In the genomic region with DNA sequence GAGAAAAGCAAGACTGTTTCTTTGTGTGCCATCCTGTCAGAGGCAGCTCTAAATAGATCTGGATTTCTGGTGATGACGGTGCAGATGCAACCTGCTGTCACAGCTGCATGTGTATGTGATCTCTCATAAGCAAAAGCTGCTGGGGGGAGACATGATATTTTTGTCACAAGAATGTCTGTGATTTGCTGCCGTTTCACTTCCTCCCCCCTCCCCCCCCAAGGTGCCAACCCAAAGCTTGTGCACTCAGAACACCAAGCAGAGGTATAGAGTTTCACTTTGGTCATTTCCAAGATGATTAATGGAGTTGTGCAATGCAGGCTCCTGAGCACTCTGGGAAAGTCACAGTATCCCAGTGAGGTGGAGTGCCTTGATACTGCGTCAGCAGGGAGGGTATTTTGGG, we compare ENCODE assay signal across 11 mouse cellular contexts.
DNase-seq lines count a peak whose midpoint lies in the region; ATAC-seq and TF ChIP-seq lines count a peak whose summit lies in the region.
"Had no signal": no experiment of that assay in that cellular context is flagged by ENCODE, and none has a peak within 500 bp of the region (broad histone marks: within the 10 kb centered on the region; RNA-seq: fewer than 3 reads in every experiment).

No protein-coding gene starts in this region.

- H3K27ac ChIP-seq in midbrain, embryonic 11.5 days (ENCODE audit: low read depth, low read length), result no peak overlapping the region
- H3K27ac ChIP-seq: embryonic facial prominence, embryonic 12.5 days; hindbrain, embryonic 15.5 days; limb, embryonic 13.5 days had no signal

- no peaks in the 10 kb centered on the region for H3K9me3 ChIP-seq in midbrain, embryonic 11.5 days (ENCODE audit: control insufficient read depth, low read length)
- H3K9me3 ChIP-seq: embryonic facial prominence, embryonic 12.5 days; hindbrain, embryonic 15.5 days; limb, embryonic 13.5 days had no signal

- H3K4me2 ChIP-seq in midbrain, embryonic 11.5 days, result no peak overlapping the region
- H3K4me2 ChIP-seq: embryonic facial prominence, embryonic 12.5 days; hindbrain, embryonic 15.5 days; limb, embryonic 13.5 days had no signal

- no peak overlapping the region for H3K9ac ChIP-seq in midbrain, embryonic 11.5 days (ENCODE audit: low read length)
- H3K9ac ChIP-seq: embryonic facial prominence, embryonic 12.5 days; hindbrain, embryonic 15.5 days; limb, embryonic 13.5 days had no signal

- no peaks in the 10 kb centered on the region for H3K27me3 ChIP-seq in midbrain, embryonic 11.5 days (ENCODE audit: control insufficient read depth, insufficient read depth, low read length)
- H3K27me3 ChIP-seq: embryonic facial prominence, embryonic 12.5 days; hindbrain, embryonic 15.5 days; limb, embryonic 13.5 days had no signal

- ATAC-seq in erythroblast, adult 5-6 weeks (replicated peaks; ENCODE audit: low FRiP score, poor library complexity, severe bottlenecking), result no peak
- no peak for ATAC-seq in midbrain, embryonic 11.5 days (ENCODE audit: low FRiP score)

- TF ChIP-seq CTCF in lung, adult 2 months (IDR thresholded peaks at IDR 0.05; ENCODE audit: insufficient read depth, low read length), result no peak

- 28% methylated on average over 3 of the region's 3 CpGs for WGBS in lung, adult 2 months
- WGBS in midbrain, embryonic 11.5 days, result 87% methylated on average over 3 of the region's 3 CpGs

- H3K36me3 ChIP-seq in midbrain, embryonic 11.5 days (ENCODE audit: control insufficient read depth, insufficient read depth, low read length), result no peaks in the 10 kb centered on the region
- H3K36me3 ChIP-seq: embryonic facial prominence, embryonic 12.5 days; hindbrain, embryonic 15.5 days; limb, embryonic 13.5 days had no signal

- peak; percentile 27 for DNase-seq in embryo, embryonic 10.5 days (ENCODE audit: low spot score)
- DNase-seq in embryo, embryonic 10 days (ENCODE audit: low spot score), result no peak
- peak; percentile 58 for DNase-seq in lung, postnatal 25 days (ENCODE audit: low spot score)
- no peak for DNase-seq in lung, adult 2 months
- peak; percentile 74 for DNase-seq in fibroblast of lung, adult 2 months (ENCODE audit: low read depth)
- peak; percentile 51 for DNase-seq in naive thymus-derived CD4-positive, alpha-beta T cell, adult 2 months (ENCODE audit: low read depth)
- no peak for DNase-seq in midbrain, embryonic 11.5 days (ENCODE audit: low spot score, missing footprints)

- H3K4me1 ChIP-seq in lung, adult 2 months (ENCODE audit: control insufficient read depth, insufficient read depth, low read length), result peaks cover 18% of the 10 kb centered on the region
- no peaks in the 10 kb centered on the region for H3K4me1 ChIP-seq in midbrain, embryonic 11.5 days (ENCODE audit: control insufficient read depth, insufficient read depth, low read length)

- no peak overlapping the region for H3K4me3 ChIP-seq in lung, adult 2 months (replicated peaks; ENCODE audit: extremely low read depth, low read depth, low read length)
- H3K4me3 ChIP-seq in midbrain, embryonic 11.5 days (ENCODE audit: low read depth, low read length), result no peak overlapping the region
- H3K4me3 ChIP-seq: embryonic facial prominence, embryonic 12.5 days; hindbrain, embryonic 15.5 days; limb, embryonic 13.5 days had no signal

- no peak for TF ChIP-seq POLR2A in lung, adult 2 months (IDR thresholded peaks at IDR 0.05; ENCODE audit: borderline replicate concordance, extremely low read depth, low read depth, low read length)

Comparison
In these comparisons a context has a peak if more than half of its experiments do, and no peak if none do; other contexts are left out.
1. DNase-seq: peak in embryo, embryonic 10.5 days (single experiment), lung, postnatal 25 days (single experiment), fibroblast of lung, adult 2 months (single experiment) and naive thymus-derived CD4-positive, alpha-beta T cell, adult 2 months (single experiment); none in embryo, embryonic 10 days (single experiment), lung, adult 2 months (single experiment) and midbrain, embryonic 11.5 days (single experiment).